Mouse (Mus musculus) lung, embryonic 14.5 days (tissue): ENCODE results near the gene Mapkapk3. TPM values are rescaled to one million over a fixed set of nuclear protein-coding genes. Genes with fewer than 3 reads are reported as not detected.

Experiments
- ATAC-seq: fragments of 200-750 bp; cut with Nextera tagmentation; 2 replicates; pipeline ENCODE4 v1.8.0; 2017; ENCODE audit warnings: mild to moderate bottlenecking, moderate TSS enrichment, moderate library complexity; ENCODE audit not compliant: insufficient read depth
- DNase-seq: peaks from one replicate; pipeline ENCODE4 v3.0.0-alpha.2; 2015
- H3K27ac ChIP-seq: fragments of 300-500 bp; sonication (generic); 2 replicates; pipeline ENCODE4 v1.5.1; 2014; ENCODE audit warnings: low read depth, mild to moderate bottlenecking, moderate library complexity
- H3K27me3 ChIP-seq: fragments of 300-500 bp; sonication (generic); 2 replicates; pipeline ENCODE4 v1.6.1; 2014; ENCODE audit warnings: low read length, control low read depth; ENCODE audit not compliant: insufficient read depth
- H3K36me3 ChIP-seq: fragments of 300-500 bp; sonication (generic); 2 replicates; pipeline ENCODE4 v1.6.1; 2014; ENCODE audit warnings: control low read depth; ENCODE audit not compliant: insufficient read depth
- H3K4me1 ChIP-seq: fragments of 300-500 bp; sonication (generic); 2 replicates; pipeline ENCODE4 v1.6.1; 2014; ENCODE audit warnings: antibody characterized with exemption, control low read depth; ENCODE audit not compliant: insufficient read depth
- H3K4me2 ChIP-seq: fragments of 300-500 bp; sonication (generic); 2 replicates; pipeline ENCODE4 v1.6.1; 2014; ENCODE audit warnings: mild to moderate bottlenecking
- H3K4me3 ChIP-seq: fragments of 300-500 bp; sonication (generic); 2 replicates; pipeline ENCODE4 v1.5.1; 2014; ENCODE audit warnings: low read depth, low read length
- H3K9ac ChIP-seq: fragments of 300-500 bp; sonication (generic); 2 replicates; pipeline ENCODE4 v1.6.1; 2014
- H3K9me3 ChIP-seq: fragments of 300-500 bp; sonication (generic); 2 replicates; pipeline ENCODE4 v1.6.1; 2016; ENCODE audit warnings: low read depth, low read length, control low read depth
- CTCF ChIP-seq: IDR thresholded peaks from 2 replicates; pipeline ENCODE4 v1.5.1; 2016; ENCODE audit warnings: antibody characterized with exemption, low read depth
- WGBS: fragments of 180-500 bp; shearing (Covaris S2); extraction: QIAGEN DNeasy Blood & Tissue Kit; methylation state at CpG from one replicate; pipeline ENCODE4 v1.1.7; 2014; 5-methylcytosine and 5-hydroxymethylcytosine counted together
- polyA plus RNA-seq: library from polyadenylated mRNA; unstranded; fragments of >200 nt; fragmentation: Nextera tagmentation; extraction: Ambion mirVana; gene quantifications from 2 replicates; pipeline ENCODE4 v1.2.1, GENCODE M21; 2014

Gene Mapkapk3
- polyA plus RNA-seq, 1 experiment from 2014 or later = 8.3 TPM

GRCm38 (mm10) chr9:107267028-107267427 is 22.6 kb downstream of the Mapkapk3 start:
- Histone ChIP-seq H3K27ac (no peak overlapping the region), H3K9ac (no peak overlapping the region), H3K4me2 (no peak overlapping the region), H3K27me3 (no peaks in the 10 kb centered on the region), H3K4me3 (no peak overlapping the region), H3K9me3 (no peaks in the 10 kb centered on the region), H3K36me3 (no peaks in the 10 kb centered on the region), H3K4me1 (no peaks in the 10 kb centered on the region)
- 77% methylated on average over 1 of the region's 1 CpGs for WGBS
- no peak for DNase-seq
- ATAC-seq = no peak
- no peak for TF ChIP-seq CTCF

- TF ChIP-seq CTCF = no peak
- Histone ChIP-seq H3K36me3 (no peaks in the 10 kb centered on the region), H3K9me3 (no peaks in the 10 kb centered on the region), H3K27ac (no peak overlapping the region), H3K9ac (no peak overlapping the region), H3K27me3 (no peaks in the 10 kb centered on the region), H3K4me2 (no peak overlapping the region), H3K4me1 (no peaks in the 10 kb centered on the region), H3K4me3 (no peak overlapping the region)
- ATAC-seq = no peak
- WGBS = 62% methylated on average over 3 of the region's 3 CpGs
- DNase-seq = no peak
Observed at GRCm38 (mm10) chr9:107264731-107265130, 24.9 kb downstream of the Mapkapk3 start.

- Histone ChIP-seq H3K9ac (no peak overlapping the region), H3K36me3 (no peaks in the 10 kb centered on the region), H3K9me3 (no peaks in the 10 kb centered on the region), H3K4me2 (no peak overlapping the region), H3K27ac (no peak overlapping the region), H3K4me1 (no peaks in the 10 kb centered on the region), H3K27me3 (no peaks in the 10 kb centered on the region), H3K4me3 (no peak overlapping the region)
- DNase-seq (no peak), ATAC-seq (no peak)
- 79% methylated on average over 5 of the region's 5 CpGs for WGBS
- TF ChIP-seq CTCF = no peak
Observed at GRCm38 (mm10) chr9:107263912-107264311, 25.8 kb downstream of the Mapkapk3 start.

- DNase-seq (no peak), ATAC-seq (no peak)
- Histone ChIP-seq H3K4me3 (no peak overlapping the region), H3K9ac (no peak overlapping the region), H3K27ac (no peak overlapping the region), H3K4me1 (no peaks in the 10 kb centered on the region), H3K27me3 (no peaks in the 10 kb centered on the region), H3K36me3 (no peaks in the 10 kb centered on the region), H3K9me3 (no peaks in the 10 kb centered on the region), H3K4me2 (no peak overlapping the region)
- 73% methylated on average over 7 of the region's 7 CpGs for WGBS
- TF ChIP-seq CTCF = no peak
Observed at GRCm38 (mm10) chr9:107262375-107262774, 27.3 kb downstream of the Mapkapk3 start.

GRCm38 (mm10) chr9:107261792-107262191 is 27.9 kb downstream of the Mapkapk3 start:
- no peak for ATAC-seq

GRCm38 (mm10) chr9:107260836-107261235 is 28.8 kb downstream of the Mapkapk3 start:
- Histone ChIP-seq H3K4me3 (no peak overlapping the region), H3K9ac (no peak overlapping the region), H3K27ac (no peak overlapping the region), H3K4me1 (no peaks in the 10 kb centered on the region), H3K27me3 (no peaks in the 10 kb centered on the region), H3K9me3 (no peaks in the 10 kb centered on the region), H3K4me2 (no peak overlapping the region), H3K36me3 (no peaks in the 10 kb centered on the region)
- DNase-seq = no peak
- TF ChIP-seq CTCF = no peak
- WGBS = 46% methylated on average over 8 of the region's 8 CpGs
- ATAC-seq = no peak

More at GRCm38 (mm10) chr9:107261792-107262191, 27.9 kb downstream of the Mapkapk3 start:
- Histone ChIP-seq H3K27ac (no peak overlapping the region), H3K4me2 (no peak overlapping the region), H3K4me1 (no peaks in the 10 kb centered on the region), H3K9me3 (no peaks in the 10 kb centered on the region), H3K27me3 (no peaks in the 10 kb centered on the region), H3K4me3 (no peak overlapping the region), H3K9ac (no peak overlapping the region), H3K36me3 (no peaks in the 10 kb centered on the region)
- WGBS = 59% methylated on average over 6 of the region's 6 CpGs
- DNase-seq = no peak
- TF ChIP-seq CTCF = no peak

GRCm38 (mm10) chr9:107260429-107260828 is 29.2 kb downstream of the Mapkapk3 start:
- Histone ChIP-seq H3K4me1 (no peaks in the 10 kb centered on the region), H3K4me2 (no peak overlapping the region), H3K36me3 (no peaks in the 10 kb centered on the region), H3K9ac (no peak overlapping the region), H3K4me3 (no peak overlapping the region), H3K27ac (no peak overlapping the region), H3K9me3 (no peaks in the 10 kb centered on the region), H3K27me3 (no peaks in the 10 kb centered on the region)
- no peak for TF ChIP-seq CTCF
- DNase-seq (no peak), ATAC-seq (no peak)
- WGBS = 64% methylated on average over 2 of the region's 2 CpGs

GRCm38 (mm10) chr9:107259571-107259970 is 30.1 kb downstream of the Mapkapk3 start:
- DNase-seq (peak; percentile 80), ATAC-seq (peak; percentile 59; the same call in 1 of the 2 replicates)
- Histone ChIP-seq H3K36me3 (no peaks in the 10 kb centered on the region), H3K4me3 (no peak overlapping the region), H3K9me3 (no peaks in the 10 kb centered on the region), H3K27ac (peak overlapping the region; percentile 42; the same call in 1 of the 2 replicates), H3K4me1 (no peaks in the 10 kb centered on the region), H3K4me2 (no peak overlapping the region), H3K9ac (no peak overlapping the region), H3K27me3 (no peaks in the 10 kb centered on the region)
- WGBS = 32% methylated on average over 6 of the region's 6 CpGs
- TF ChIP-seq CTCF = no peak
